Mouse (Mus musculus) kidney, postnatal 0 days (tissue): ENCODE results near the gene Tspo. TPM values are rescaled to one million over a fixed set of nuclear protein-coding genes. Genes with fewer than 3 reads are reported as not detected.
A peak's percentile ranks its signal among the peaks of the same experiment; 100 is the strongest.

Experiments
- ATAC-seq: fragments of 200-750 bp; cut with Nextera tagmentation; replicated peaks from 2 replicates; pipeline ENCODE4 v1.8.0; 2017; ENCODE audit warnings: low read depth, moderate number of reproducible peaks, moderate TSS enrichment, moderate library complexity; ENCODE audit not compliant: low FRiP score
- DNase-seq: peaks from one replicate; pipeline ENCODE4 v3.0.0-alpha.2; 2016; ENCODE audit warnings: low spot score
- H3K27ac ChIP-seq: fragments of 300-500 bp; sonication (generic); 2 replicates; pipeline ENCODE4 v1.5.1; 2014; ENCODE audit warnings: mild to moderate bottlenecking
- H3K27me3 ChIP-seq: fragments of 300-500 bp; sonication (generic); 2 replicates; pipeline ENCODE4 v1.6.1; 2014; ENCODE audit warnings: low read length, mixed read lengths; ENCODE audit not compliant: insufficient read depth
- H3K36me3 ChIP-seq: fragments of 300-500 bp; sonication (generic); 2 replicates; pipeline ENCODE4 v1.6.1; 2014; ENCODE audit warnings: low read length, mixed read lengths; ENCODE audit not compliant: insufficient read depth
- H3K4me1 ChIP-seq: fragments of 300-500 bp; sonication (generic); replicated peaks from 2 replicates; pipeline ENCODE4 v1.6.1; 2014; ENCODE audit warnings: antibody characterized with exemption, low read length, mixed read lengths; ENCODE audit not compliant: insufficient read depth
- H3K4me2 ChIP-seq: fragments of 300-500 bp; sonication (generic); 2 replicates; pipeline ENCODE4 v1.6.1; 2014; ENCODE audit warnings: mild to moderate bottlenecking, low read length, moderate library complexity, mixed read lengths
- H3K4me3 ChIP-seq: fragments of 300-500 bp; sonication (generic); replicated peaks from 2 replicates; pipeline ENCODE4 v1.5.1; 2014; ENCODE audit warnings: low read depth, low read length
- H3K9ac ChIP-seq: fragments of 300-500 bp; sonication (generic); 2 replicates; pipeline ENCODE4 v1.6.1; 2014; ENCODE audit warnings: low read depth, low read length
- H3K9me3 ChIP-seq: fragments of 300-500 bp; sonication (generic); replicated peaks from 2 replicates; pipeline ENCODE4 v1.6.1; 2016; ENCODE audit warnings: low read length, inconsistent platforms, mixed read lengths
- CTCF ChIP-seq: IDR thresholded peaks from 2 replicates; pipeline ENCODE4 v1.5.1; 2016; ENCODE audit warnings: antibody characterized with exemption, low read depth, mild to moderate bottlenecking, moderate library complexity
- WGBS: fragments of 180-500 bp; shearing (Covaris S2); extraction: QIAGEN DNeasy Blood & Tissue Kit; methylation state at CpG from one replicate; pipeline ENCODE4 v1.1.7; 2014; 5-methylcytosine and 5-hydroxymethylcytosine counted together
- polyA plus RNA-seq: library from polyadenylated mRNA; unstranded; fragments of >200 nt; fragmentation: Nextera tagmentation; extraction: Ambion mirVana; gene quantifications from 2 replicates; pipeline ENCODE4 v1.2.1, GENCODE M21; 2015

Tspo gene
- polyA plus RNA-seq, 1 experiment from 2014 or later, result 169 TPM

GRCm38 (mm10) chr15:83530688-83531087 lies 32.7 kb upstream of the Tspo start:
- Histone ChIP-seq H3K4me2 (peak overlapping the region; percentile 18; the same call in 1 of the 2 replicates), H3K4me1 (peaks cover 21% of the 10 kb centered on the region; the same call in 1 of the 2 replicates), H3K36me3 (no peaks in the 10 kb centered on the region), H3K9me3 (no peaks in the 10 kb centered on the region), H3K4me3 (no peak overlapping the region), H3K27ac (peak overlapping the region; percentile 82), H3K27me3 (no peaks in the 10 kb centered on the region), H3K9ac (no peak overlapping the region)
- peak; percentile 4; the same call in 1 of the 2 replicates for ATAC-seq
- no peak for TF ChIP-seq CTCF
- WGBS, result 49% methylated on average over 6 of the region's 6 CpGs
- no peak for DNase-seq

- TF ChIP-seq CTCF, result peak; percentile 54
- H3K36me3 ChIP-seq, result no peaks in the 10 kb centered on the region
- H3K9ac ChIP-seq, result no peak overlapping the region
- 82% methylated on average over 5 of the region's 5 CpGs for WGBS
- H3K27me3 ChIP-seq, result no peaks in the 10 kb centered on the region
- ATAC-seq, result no peak
- no peak overlapping the region for H3K4me2 ChIP-seq
- peaks cover 15% of the 10 kb centered on the region; the same call in 1 of the 2 replicates for H3K4me1 ChIP-seq
- no peaks in the 10 kb centered on the region for H3K9me3 ChIP-seq
- no peak for DNase-seq
- no peak overlapping the region for H3K4me3 ChIP-seq
- H3K27ac ChIP-seq, result no peak overlapping the region
These were observed 31.4 kb upstream of the Tspo start for GRCm38 (mm10) chr15:83531961-83532469.

GRCm38 (mm10) chr15:83532606-83533005 lies 30.8 kb upstream of the Tspo start:
- no peak for TF ChIP-seq CTCF
- Histone ChIP-seq H3K27me3 (no peaks in the 10 kb centered on the region), H3K4me2 (no peak overlapping the region), H3K4me1 (peaks cover 15% of the 10 kb centered on the region; the same call in 1 of the 2 replicates), H3K36me3 (no peaks in the 10 kb centered on the region), H3K9me3 (no peaks in the 10 kb centered on the region), H3K9ac (no peak overlapping the region), H3K27ac (no peak overlapping the region), H3K4me3 (no peak overlapping the region)
- 66% methylated on average over 7 of the region's 7 CpGs for WGBS
- no peak for DNase-seq
- ATAC-seq, result no peak

GRCm38 (mm10) chr15:83534960-83535889 lies 28.2 kb upstream of the Tspo start:
- TF ChIP-seq CTCF, result no peak
- WGBS, result 69% methylated on average over 15 of the region's 17 CpGs
- Histone ChIP-seq H3K9me3 (no peaks in the 10 kb centered on the region), H3K9ac (no peak overlapping the region), H3K4me3 (no peak overlapping the region), H3K27me3 (no peaks in the 10 kb centered on the region), H3K36me3 (no peaks in the 10 kb centered on the region), H3K27ac (no peak overlapping the region), H3K4me2 (no peak overlapping the region), H3K4me1 (peaks cover 8% of the 10 kb centered on the region; the same call in 1 of the 2 replicates)
- ATAC-seq, result no peak
- no peak for DNase-seq

GRCm38 (mm10) chr15:83535890-83536231 lies 27.5 kb upstream of the Tspo start:
- no peaks in the 10 kb centered on the region for H3K9me3 ChIP-seq
- peaks cover 1% of the 10 kb centered on the region; the same call in 1 of the 2 replicates for H3K4me1 ChIP-seq
- no peak overlapping the region for H3K9ac ChIP-seq
- H3K27ac ChIP-seq, result no peak overlapping the region
- ATAC-seq, result no peak
- no peak for DNase-seq
- no peaks in the 10 kb centered on the region for H3K36me3 ChIP-seq
- no peak for TF ChIP-seq CTCF
- 54% methylated on average over 6 of the region's 6 CpGs for WGBS
- H3K4me2 ChIP-seq, result no peak overlapping the region
- no peak overlapping the region for H3K4me3 ChIP-seq
- no peaks in the 10 kb centered on the region for H3K27me3 ChIP-seq

GRCm38 (mm10) chr15:83538855-83539254 lies 24.5 kb upstream of the Tspo start:
- 96% methylated on average over 2 of the region's 2 CpGs for WGBS
- no peak overlapping the region for H3K4me3 ChIP-seq

More at GRCm38 (mm10) chr15:83538855-83539254, 24.5 kb upstream of the Tspo start:
- no peak for TF ChIP-seq CTCF
- Histone ChIP-seq H3K4me2 (no peak overlapping the region), H3K36me3 (no peaks in the 10 kb centered on the region), H3K27ac (no peak overlapping the region), H3K9ac (no peak overlapping the region), H3K4me1 (no peaks in the 10 kb centered on the region), H3K27me3 (no peaks in the 10 kb centered on the region), H3K9me3 (no peaks in the 10 kb centered on the region)
- no peak for DNase-seq
- no peak for ATAC-seq
